Mouse (Mus musculus): Measurements from ENCODE around the gene Phlpp2. TPM values are rescaled to one million over a fixed set of nuclear protein-coding genes. Genes with fewer than 3 reads are reported as not detected.

Gene Phlpp2
- total and polyA plus RNA-seq, 3 experiments: 1.7 to 5.9 TPM; not detected in 1

DNA sequence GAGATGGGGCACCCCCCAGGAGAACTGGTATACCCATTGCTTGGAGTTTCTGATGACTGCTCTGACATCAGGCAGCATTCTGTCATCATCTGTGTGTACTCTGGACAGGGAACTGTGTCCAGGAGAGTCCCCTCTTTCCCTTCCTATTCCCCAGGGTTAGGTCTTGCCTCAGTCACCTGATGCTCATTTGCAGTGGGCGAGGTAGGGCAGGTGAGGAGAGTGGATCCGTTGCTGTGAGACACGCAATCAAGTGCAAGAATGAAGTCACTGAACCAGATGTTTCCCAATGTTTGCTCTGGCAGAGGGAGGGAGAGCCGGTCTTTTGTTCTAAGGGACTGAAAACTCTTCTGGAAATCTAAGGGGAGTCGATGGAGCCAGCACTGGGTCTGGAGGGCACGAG lies 111.0 kb downstream of the Phlpp2 start:
- Histone ChIP-seq H3K9me3 (replicated peaks; ENCODE audit: insufficient read depth, low read length) (no peaks in the 10 kb centered on the region), H3K36me3 (ENCODE audit: control insufficient read depth in 1 of 2, insufficient read depth in 2 of 2, low read length in 2 of 2) (no peaks in the 10 kb centered on the region), H3K4me1 (ENCODE audit: control insufficient read depth in 1 of 2, insufficient read depth in 2 of 2, low read length in 2 of 2) (no peaks in the 10 kb centered on the region), H3K4me3 (ENCODE audit: control insufficient read depth in 1 of 2, insufficient read depth in 1 of 2, low read depth in 2 of 2, low read length in 2 of 2) (no peak overlapping the region), H3K9ac (ENCODE audit: control insufficient read depth, low read depth, low read length, poor library complexity, severe bottlenecking) (no peak overlapping the region), H3K27me3 (ENCODE audit: control insufficient read depth in 1 of 2, insufficient read depth in 2 of 2, low read length in 2 of 2) (peaks cover 0 to 3% of the 10 kb centered on the region in 2 experiments; a peak in 2 of 4 replicates), H3K79me2 (ENCODE audit: control insufficient read depth, insufficient read depth, low read length, poor library complexity) (no peaks in the 10 kb centered on the region), H3K27ac (ENCODE audit: control insufficient read depth, low read depth, low read length) (no peak overlapping the region)
- TF ChIP-seq POLR2AphosphoS5 (IDR thresholded peaks at IDR 0.05; ENCODE audit: borderline replicate concordance, low read depth, low read length): no peak
- no peak for TF ChIP-seq KAT2A (conservative IDR thresholded peaks at IDR 0.05; ENCODE audit: low read depth, low read length)
- no peak for TF ChIP-seq MAX (IDR thresholded peaks at IDR 0.05; ENCODE audit: low read length)
- no peak for TF ChIP-seq MYC (IDR thresholded peaks at IDR 0.05; ENCODE audit: low read depth, low read length)
- TF ChIP-seq USF2 (IDR thresholded peaks at IDR 0.05; ENCODE audit: borderline replicate concordance in 1 of 2, insufficient read depth in 1 of 2, low read depth in 1 of 2, low read length in 2 of 2): no peak
- no peak for TF ChIP-seq TCF12 (IDR thresholded peaks at IDR 0.05; ENCODE audit: low read depth, low read length)
- TF ChIP-seq TBP (IDR thresholded peaks at IDR 0.05; ENCODE audit: low read depth, low read length): no peak
- no peak for TF ChIP-seq GABPA (IDR thresholded peaks at IDR 0.05; ENCODE audit: low read depth, low read length)
- TF ChIP-seq CHD1 (IDR thresholded peaks at IDR 0.05; ENCODE audit: low read depth, low read length): no peak
- DNase-seq (ENCODE audit: low read depth, low spot score): no peak

GRCm38 (mm10) chr8:109982386-109983105 lies 114.2 kb downstream of the Phlpp2 start:
- H3K27me3 ChIP-seq (ENCODE audit: control insufficient read depth in 1 of 2, insufficient read depth in 2 of 2, low read length in 2 of 2): peaks cover 0 to 3% of the 10 kb centered on the region in 2 experiments; a peak in 2 of 4 replicates
- no peak overlapping the region for H3K4me3 ChIP-seq (ENCODE audit: control insufficient read depth in 1 of 2, insufficient read depth in 1 of 2, low read depth in 2 of 2, low read length in 2 of 2)
- no peaks in the 10 kb centered on the region for H3K9me3 ChIP-seq (replicated peaks; ENCODE audit: insufficient read depth, low read length)
- no peak overlapping the region for H3K27ac ChIP-seq (ENCODE audit: control insufficient read depth, low read depth, low read length)
- H3K4me1 ChIP-seq (ENCODE audit: control insufficient read depth in 1 of 2, insufficient read depth in 2 of 2, low read length in 2 of 2): no peaks in the 10 kb centered on the region
- H3K79me2 ChIP-seq (ENCODE audit: control insufficient read depth, insufficient read depth, low read length, poor library complexity): no peaks in the 10 kb centered on the region
- H3K36me3 ChIP-seq (ENCODE audit: control insufficient read depth in 1 of 2, insufficient read depth in 2 of 2, low read length in 2 of 2): no peaks in the 10 kb centered on the region
- TF ChIP-seq MEF2A (IDR thresholded peaks at IDR 0.05; ENCODE audit: extremely low read depth, insufficient replicate concordance, low read depth, low read length, poor library complexity, severe bottlenecking) (no peak), HCFC1 (IDR thresholded peaks at IDR 0.05; ENCODE audit: low read depth, low read length) (no peak), RCOR1 (IDR thresholded peaks at IDR 0.05; ENCODE audit: low read depth, low read length) (no peak), MAZ (IDR thresholded peaks at IDR 0.05; ENCODE audit: low read depth, low read length) (no peak), NRF1 (IDR thresholded peaks at IDR 0.05; ENCODE audit: insufficient read depth, low read depth, low read length, poor library complexity, severe bottlenecking) (no peak), ZNF384 (IDR thresholded peaks at IDR 0.05; ENCODE audit: low read depth, low read length) (no peak), MXI1 (IDR thresholded peaks at IDR 0.05; ENCODE audit: low read depth, low read length) (no peak), ZKSCAN1 (IDR thresholded peaks at IDR 0.05; ENCODE audit: low read depth, low read length) (no peak), SIN3A (IDR thresholded peaks at IDR 0.05; ENCODE audit: low read length) (no peak), EP300 (IDR thresholded peaks at IDR 0.05; ENCODE audit: low read depth in 1 of 2, low read length in 2 of 2) (no peak), USF1 (IDR thresholded peaks at IDR 0.05; ENCODE audit: low read depth, low read length) (no peak)
- no peak for DNase-seq (ENCODE audit: low read depth, low spot score)
- no peak overlapping the region for H3K9ac ChIP-seq (ENCODE audit: control insufficient read depth, low read depth, low read length, poor library complexity, severe bottlenecking)
